Comparison of ENCODE assay signal across 8 mouse cellular contexts in genomic region chr3:133314475-133314874, GRCm38 (mm10). TPM values are rescaled to one million over a fixed set of nuclear protein-coding genes. Genes with fewer than 3 reads are reported as not detected.
DNase-seq lines count a peak whose midpoint lies in the region; ATAC-seq and TF ChIP-seq lines count a peak whose summit lies in the region.

No protein-coding gene starts in this region.

- H3K4me2 ChIP-seq in forebrain, postnatal 0 days (ENCODE audit: low read depth), result no peak overlapping the region
- no peak overlapping the region for H3K4me2 ChIP-seq in forebrain, embryonic 15.5 days (replicated peaks)

- H3K27ac ChIP-seq in forebrain, postnatal 0 days (ENCODE audit: low read depth, low read length), result no peak overlapping the region
- no peak overlapping the region for H3K27ac ChIP-seq in forebrain, embryonic 15.5 days (replicated peaks)
- no peak overlapping the region for H3K27ac ChIP-seq in ES-E14 (ENCODE audit: insufficient read depth, low read depth, low read length, poor library complexity, severe bottlenecking)

- H3K4me1 ChIP-seq in forebrain, postnatal 0 days (ENCODE audit: insufficient read depth), result 0 out of 2 replicates have a peak, but pooled peaks cover 6% of the 10 kb centered on the region
- H3K4me1 ChIP-seq in forebrain, embryonic 15.5 days, result peaks cover 15% of the 10 kb centered on the region; the same call in 1 of the 2 replicates
- H3K4me1 ChIP-seq in ES-E14 (ENCODE audit: control insufficient read depth in 2 of 2, insufficient read depth in 2 of 2, low read length in 2 of 2, poor library complexity in 1 of 2), result peaks cover 0 to 3% of the 10 kb centered on the region in 2 experiments; a peak in 1 of 4 replicates

- ATAC-seq in forebrain, postnatal 0 days, result no peak
- no peak for ATAC-seq in forebrain, embryonic 15.5 days (replicated peaks)

- TF ChIP-seq CTCF in forebrain, postnatal 0 days (IDR thresholded peaks at IDR 0.05; ENCODE audit: low read depth), result peak; percentile 85

- WGBS in forebrain, postnatal 0 days, result 41% methylated on average over 6 of the region's 6 CpGs
- WGBS in forebrain, embryonic 15.5 days, result 43% methylated on average over 6 of the region's 6 CpGs

- no peaks in the 10 kb centered on the region for H3K9me3 ChIP-seq in forebrain, postnatal 0 days (ENCODE audit: low read length)
- no peaks in the 10 kb centered on the region for H3K9me3 ChIP-seq in forebrain, embryonic 15.5 days
- no peaks in the 10 kb centered on the region for H3K9me3 ChIP-seq in ES-E14 (ENCODE audit: control insufficient read depth, insufficient read depth, low read depth, low read length)

- in situ Hi-C loops in ES-E14 (cut with MboI; ENCODE audit: low sequenced_read_pairs in 2 of 2, unreplicated experiment in 2 of 2), result no loop called here

- peak; percentile 76 for DNase-seq in forebrain, postnatal 0 days
- peak; percentile 63 for DNase-seq in ES-E14 (ENCODE audit: low read depth, low spot score)
- DNase-seq in cerebellum, adult 18-20 months, result peak; percentile 70 to 75
- peak; percentile 71 for DNase-seq in gastrocnemius, postnatal 14 days
- DNase-seq in layer of hippocampus, postnatal 25 days (ENCODE audit: extremely low spot score in 1 of 2, low spot score in 1 of 2), result peak; percentile 61 to 84
- DNase-seq in monocyte, adult 2 months (ENCODE audit: low read depth in 1 of 2, low spot score in 2 of 2), result peak; percentile 38 to 62
- DNase-seq in splenic B cell, adult 2 months (ENCODE audit: low read depth, low spot score), result peak; percentile 85

- no peak overlapping the region for H3K9ac ChIP-seq in forebrain, postnatal 0 days
- H3K9ac ChIP-seq in forebrain, embryonic 15.5 days (replicated peaks), result no peak overlapping the region
- H3K9ac ChIP-seq in ES-E14 (ENCODE audit: insufficient read depth, low read depth, low read length, poor library complexity, severe bottlenecking), result no peak overlapping the region

- no peak overlapping the region for H3K4me3 ChIP-seq in forebrain, postnatal 0 days (ENCODE audit: low read depth, low read length)
- H3K4me3 ChIP-seq in forebrain, embryonic 15.5 days, result no peak overlapping the region
- H3K4me3 ChIP-seq in ES-E14 (ENCODE audit: insufficient read depth in 1 of 2, low read depth in 1 of 2, low read length in 2 of 2, poor library complexity in 1 of 2, severe bottlenecking in 1 of 2), result no peak overlapping the region

- no peaks in the 10 kb centered on the region for H3K27me3 ChIP-seq in forebrain, postnatal 0 days (ENCODE audit: insufficient read depth, low read length)
- no peaks in the 10 kb centered on the region for H3K27me3 ChIP-seq in forebrain, embryonic 15.5 days
- H3K27me3 ChIP-seq in splenic B cell, adult 2 months (ENCODE audit: control insufficient read depth, insufficient read depth, low read length, poor library complexity, severe bottlenecking), result no peaks in the 10 kb centered on the region

- intact Hi-C loops in gastrocnemius, postnatal 14 days (cut with DNase I; ENCODE audit: low total_unique reads), result no loop called here

- no peaks in the 10 kb centered on the region for H3K36me3 ChIP-seq in forebrain, postnatal 0 days (ENCODE audit: insufficient read depth)
- no peaks in the 10 kb centered on the region for H3K36me3 ChIP-seq in forebrain, embryonic 15.5 days
- no peaks in the 10 kb centered on the region; the same call in 1 of the 2 replicates for H3K36me3 ChIP-seq in ES-E14 (ENCODE audit: control insufficient read depth, insufficient read depth, low read length, poor library complexity, severe bottlenecking)
- H3K36me3 ChIP-seq in splenic B cell, adult 2 months (ENCODE audit: control insufficient read depth, insufficient read depth, low read length, poor library complexity, severe bottlenecking), result no peaks in the 10 kb centered on the region

TF ChIP-seq in ES-E14, 5 proteins besides CTCF, POLR2A, EP300 and RAD21:
- TF ChIP-seq ZC3H11A (IDR thresholded peaks at IDR 0.05; ENCODE audit: borderline replicate concordance, low read depth, low read length) (peak; percentile 68; the same call in 1 of the 2 replicates), ZNF384 (IDR thresholded peaks at IDR 0.05; ENCODE audit: low read depth, low read length) (no peak)

RNA-seq across cellular contexts. Expression of gene Ppa2, which starts 4.6 kb away (rescaled TPM):
- total RNA-seq in forebrain, postnatal 0 days (2014; rRNA removed), result 34.4 and 47.6 TPM in 2 replicates
- 82.8 and 91.0 TPM in 2 replicates for polyA plus RNA-seq in forebrain, postnatal 0 days (2015; fragmentation: Nextera tagmentation; extraction: Ambion mirVana)
- polyA plus RNA-seq in forebrain, embryonic 15.5 days (2015; fragmentation: Nextera tagmentation; extraction: Ambion mirVana), result 70.3 and 70.6 TPM in 2 replicates
- 44.1 and 45.1 TPM in 2 replicates for total RNA-seq in ES-E14 (2012; rRNA removed)
- total RNA-seq in gastrocnemius, postnatal 14 days (2021), result 10 to 100 TPM; 44.1 to 44.5 TPM
- 10 to 100 TPM; 41.9 to 47.8 TPM for total RNA-seq in layer of hippocampus, postnatal 25 days (2021)
